Mouse (Mus musculus) megakaryocyte, embryonic 14.5 days (primary cell): Measurements from ENCODE around the gene Tmem266.

Experiments
- FLI1 ChIP-seq: IDR thresholded peaks from 2 replicates; pipeline ENCODE4 v1.6.1; 2012; ENCODE audit warnings: low read length, inconsistent platforms, mixed read lengths
- GATA1 ChIP-seq: IDR thresholded peaks from 3 replicates; pipeline ENCODE4 v1.6.1; 2012; ENCODE audit warnings: mixed read lengths, low read length, inconsistent platforms, borderline replicate concordance

GRCm38 (mm10) chr9:55322641-55323040, 4.1 kb upstream of the Tmem266 start:
- no peak for TF ChIP-seq FLI1
- TF ChIP-seq GATA1: no peak
